Mouse (Mus musculus) heart, embryonic 12.5 days (tissue): ENCODE measurements around the gene Tns3. TPM values are rescaled to one million over a fixed set of nuclear protein-coding genes. Genes with fewer than 3 reads are reported as not detected.

Experiments
- ATAC-seq: fragments of 200-750 bp; cut with Nextera tagmentation; 2 replicates; pipeline ENCODE4 v1.8.0; 2017; ENCODE audit warnings: moderate TSS enrichment, moderate library complexity; ENCODE audit not compliant: insufficient number of reproducible peaks, low FRiP score
- H3K27ac ChIP-seq: fragments of 300-500 bp; sonication (generic); 2 replicates; pipeline ENCODE4 v1.5.1; 2016; ENCODE audit warnings: mild to moderate bottlenecking, moderate library complexity; ENCODE audit not compliant: poor library complexity, severe bottlenecking
- H3K27me3 ChIP-seq: fragments of 300-500 bp; sonication (generic); replicated peaks from 2 replicates; pipeline ENCODE4 v1.6.1; 2016; ENCODE audit warnings: mild to moderate bottlenecking, moderate library complexity
- H3K36me3 ChIP-seq: fragments of 300-500 bp; sonication (generic); 2 replicates; pipeline ENCODE4 v1.6.1; 2016; ENCODE audit warnings: mild to moderate bottlenecking, moderate library complexity
- H3K4me1 ChIP-seq: fragments of 300-500 bp; sonication (generic); replicated peaks from 2 replicates; pipeline ENCODE4 v1.6.1; 2016; ENCODE audit warnings: mild to moderate bottlenecking
- H3K4me2 ChIP-seq: fragments of 300-500 bp; sonication (generic); 2 replicates; pipeline ENCODE4 v1.6.1; 2016; ENCODE audit warnings: mild to moderate bottlenecking, moderate library complexity
- H3K4me3 ChIP-seq: fragments of 300-500 bp; sonication (generic); 2 replicates; pipeline ENCODE4 v1.5.1; 2016; ENCODE audit warnings: mild to moderate bottlenecking
- H3K9ac ChIP-seq: fragments of 300-500 bp; sonication (generic); 2 replicates; pipeline ENCODE4 v1.6.1; 2016; ENCODE audit warnings: mild to moderate bottlenecking, moderate library complexity
- H3K9me3 ChIP-seq: fragments of 300-500 bp; sonication (generic); replicated peaks from 2 replicates; pipeline ENCODE4 v1.6.1; 2016; ENCODE audit warnings: mild to moderate bottlenecking, moderate library complexity
- WGBS: fragments of 180-500 bp; shearing (Covaris S2); methylation state at CpG from one replicate; pipeline ENCODE4 v1.1.7; 2016; 5-methylcytosine and 5-hydroxymethylcytosine counted together
- polyA plus RNA-seq: library from polyadenylated mRNA; unstranded; fragments of >200 nt; fragmentation: Nextera tagmentation; extraction: Ambion mirVana; gene quantifications from 2 replicates; pipeline ENCODE4 v1.2.1, GENCODE M21; 2016

Tns3 gene
- polyA plus RNA-seq, 1 experiment from 2014 or later: 16.7 TPM

DNA sequence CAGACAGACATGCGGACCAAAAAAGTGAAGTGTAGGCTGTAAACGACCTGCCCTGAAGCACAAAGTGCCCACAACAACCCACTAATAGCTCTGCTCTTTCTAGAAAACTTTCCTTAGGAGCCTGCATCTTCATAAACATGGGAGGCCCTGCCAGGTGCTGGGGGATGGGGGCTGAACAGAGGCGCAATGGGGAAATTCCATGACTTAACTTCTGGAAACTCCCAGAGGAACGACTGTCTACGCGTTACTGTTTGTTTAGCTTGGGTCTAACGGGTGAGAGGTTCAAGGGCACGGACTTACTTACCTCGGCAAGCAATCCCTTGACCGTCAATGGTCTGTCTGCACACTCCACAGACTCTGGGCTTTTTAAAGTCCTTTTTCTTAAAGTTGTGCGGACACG, 48.9 kb downstream of the Tns3 start:
- Histone ChIP-seq H3K36me3 (peaks cover 5% of the 10 kb centered on the region; the same call in 1 of the 2 replicates), H3K27me3 (no peaks in the 10 kb centered on the region), H3K4me2 (no peak overlapping the region), H3K27ac (no peak overlapping the region), H3K9me3 (no peaks in the 10 kb centered on the region), H3K4me3 (no peak overlapping the region), H3K9ac (no peak overlapping the region), H3K4me1 (peaks cover 20% of the 10 kb centered on the region)
- no peak for ATAC-seq
- 68% methylated on average over 12 of the region's 12 CpGs for WGBS

DNA sequence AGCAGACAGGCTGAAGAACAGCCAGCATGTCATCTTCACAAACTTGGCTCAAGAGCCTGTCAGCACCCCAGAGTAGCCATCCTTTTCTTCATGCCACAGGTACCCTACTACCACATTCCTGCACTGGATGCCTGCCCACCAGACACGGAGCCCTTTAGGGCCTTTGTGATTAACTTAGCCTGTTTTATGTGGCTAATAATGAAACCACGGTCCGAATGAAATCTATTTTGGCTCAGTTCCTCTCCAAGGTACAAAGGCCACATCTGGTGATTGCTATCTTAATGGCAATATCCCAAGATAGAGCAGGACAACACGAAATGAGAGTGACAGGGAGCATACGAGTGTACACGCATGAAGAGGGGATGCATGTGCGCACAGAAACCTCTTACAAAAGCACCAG, 53.9 kb downstream of the Tns3 start:
- Histone ChIP-seq H3K4me2 (no peak overlapping the region), H3K27ac (no peak overlapping the region), H3K4me3 (no peak overlapping the region), H3K9me3 (no peaks in the 10 kb centered on the region; the same call in 1 of the 2 replicates), H3K4me1 (peaks cover 24% of the 10 kb centered on the region), H3K36me3 (peaks cover 9% of the 10 kb centered on the region; the same call in 1 of the 2 replicates), H3K27me3 (no peaks in the 10 kb centered on the region), H3K9ac (no peak overlapping the region)
- 63% methylated on average over 7 of the region's 7 CpGs for WGBS
- no peak for ATAC-seq

- peaks cover 11% of the 10 kb centered on the region; the same call in 1 of the 2 replicates for H3K36me3 ChIP-seq
- H3K4me1 ChIP-seq: peaks cover 24% of the 10 kb centered on the region
- no peak overlapping the region for H3K4me3 ChIP-seq
- no peak overlapping the region for H3K4me2 ChIP-seq
- H3K27ac ChIP-seq: no peak overlapping the region
- WGBS: 79% methylated on average over 12 of the region's 12 CpGs
- no peak for ATAC-seq
- H3K27me3 ChIP-seq: no peaks in the 10 kb centered on the region
- H3K9me3 ChIP-seq: no peaks in the 10 kb centered on the region; the same call in 1 of the 2 replicates
- H3K9ac ChIP-seq: no peak overlapping the region
Observed at GRCm38 (mm10) chr11:8609873-8610272, 54.5 kb downstream of the Tns3 start.

DNA sequence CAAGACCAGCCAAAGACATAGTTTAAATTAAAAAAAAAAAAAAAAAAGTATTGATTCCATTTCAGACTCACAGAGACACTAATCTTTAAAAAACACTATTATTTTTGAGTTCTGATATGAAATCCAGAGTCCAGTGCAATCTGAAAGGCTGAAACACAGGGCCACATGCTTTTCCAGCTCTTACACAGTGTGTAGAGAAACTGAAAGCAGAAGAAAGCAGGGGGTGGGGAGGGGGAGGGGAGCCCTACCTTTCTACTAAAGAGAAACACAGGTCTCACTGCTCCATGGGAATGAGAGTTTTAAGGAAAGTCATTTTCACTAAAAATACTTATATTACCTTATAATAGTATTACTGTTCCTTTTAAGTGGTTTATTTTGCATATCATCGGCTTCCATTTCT, 57.2 kb downstream of the Tns3 start:
- WGBS: 93% methylated on average over 1 of the region's 1 CpGs
- Histone ChIP-seq H3K4me3 (no peak overlapping the region), H3K4me1 (peaks cover 24% of the 10 kb centered on the region), H3K4me2 (no peak overlapping the region), H3K9me3 (no peaks in the 10 kb centered on the region; the same call in 1 of the 2 replicates), H3K36me3 (0 out of 2 replicates have a peak, but pooled peaks cover 6% of the 10 kb centered on the region), H3K27me3 (no peaks in the 10 kb centered on the region), H3K9ac (no peak overlapping the region), H3K27ac (no peak overlapping the region)
- ATAC-seq: no peak

DNA sequence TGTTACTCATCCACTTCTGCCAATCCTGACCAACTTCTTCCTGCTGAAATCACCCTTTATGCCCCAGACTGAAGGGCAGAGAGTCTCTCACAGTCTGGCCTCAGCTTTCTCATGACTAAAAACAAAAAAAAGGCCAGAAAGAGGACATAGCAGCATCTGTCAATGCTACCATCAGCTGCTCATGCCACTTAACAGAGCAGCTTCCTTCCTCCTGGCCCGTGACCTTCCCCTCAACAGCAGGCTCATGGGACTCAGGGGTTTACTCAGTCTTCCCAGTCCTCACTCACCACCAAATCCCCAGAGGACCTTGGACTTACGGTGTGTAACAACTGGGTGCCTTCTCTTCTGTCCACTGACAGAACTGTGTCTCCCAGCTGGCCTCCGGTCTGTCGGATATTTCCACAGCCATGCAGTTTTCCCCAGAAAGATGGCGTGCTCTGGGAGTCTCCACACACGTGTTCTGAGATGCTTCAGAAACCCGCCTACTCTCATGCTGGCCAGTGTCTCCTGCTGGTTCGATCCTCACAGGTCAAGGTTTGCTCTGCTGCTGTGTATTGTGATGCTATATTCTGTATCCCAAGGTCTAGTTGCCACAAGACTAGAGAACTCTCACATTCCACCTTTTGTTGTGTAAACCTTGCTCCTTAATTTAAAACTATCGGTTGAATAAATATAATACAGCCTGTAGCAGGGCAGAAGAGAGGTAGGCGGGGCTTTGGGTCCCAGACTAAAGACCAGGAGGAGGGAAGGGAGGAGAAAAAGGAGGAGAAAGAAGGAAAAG, 59.4 kb downstream of the Tns3 start:
- no peaks in the 10 kb centered on the region; the same call in 1 of the 2 replicates for H3K9me3 ChIP-seq
- peaks cover 26% of the 10 kb centered on the region for H3K4me1 ChIP-seq
- no peak overlapping the region for H3K9ac ChIP-seq
- no peaks in the 10 kb centered on the region for H3K27me3 ChIP-seq
- no peak overlapping the region for H3K4me3 ChIP-seq
- no peak overlapping the region for H3K4me2 ChIP-seq
- ATAC-seq: no peak
- 80% methylated on average over 10 of the region's 10 CpGs for WGBS
- 0 out of 2 replicates have a peak, but pooled peaks cover 6% of the 10 kb centered on the region for H3K36me3 ChIP-seq
- H3K27ac ChIP-seq: no peak overlapping the region

- Histone ChIP-seq H3K4me2 (no peak overlapping the region), H3K27me3 (no peaks in the 10 kb centered on the region), H3K36me3 (0 out of 2 replicates have a peak, but pooled peaks cover 6% of the 10 kb centered on the region), H3K9me3 (no peaks in the 10 kb centered on the region; the same call in 1 of the 2 replicates), H3K27ac (no peak overlapping the region), H3K9ac (no peak overlapping the region), H3K4me3 (no peak overlapping the region), H3K4me1 (peaks cover 16% of the 10 kb centered on the region)
- 86% methylated on average over 1 of the region's 1 CpGs for WGBS
- no peak for ATAC-seq
Observed at GRCm38 (mm10) chr11:8602606-8603005, 61.7 kb downstream of the Tns3 start.

GRCm38 (mm10) chr11:8601411-8601821, 62.9 kb downstream of the Tns3 start:
- H3K36me3 ChIP-seq: 0 out of 2 replicates have a peak, but pooled peaks cover 6% of the 10 kb centered on the region
- ATAC-seq: no peak

DNA sequence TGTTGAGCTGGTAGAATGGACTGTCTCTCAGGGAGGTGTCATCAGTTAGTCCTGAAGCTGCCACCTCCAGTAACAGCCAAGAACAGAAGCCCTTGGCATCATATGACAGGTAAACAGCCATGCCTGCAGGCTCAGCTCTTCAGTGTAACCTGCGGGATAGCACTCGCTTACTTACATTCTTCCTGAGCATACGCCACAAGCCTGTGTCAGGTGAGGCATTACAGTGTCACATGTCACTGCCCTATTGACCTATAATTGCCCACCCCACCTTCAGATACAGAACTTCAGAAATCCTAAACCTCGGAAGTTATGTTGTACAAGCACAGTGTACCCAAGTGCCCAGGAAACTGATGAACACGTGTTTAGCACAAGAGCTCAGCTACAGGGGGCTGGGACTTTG, 68.7 kb downstream of the Tns3 start:
- Histone ChIP-seq H3K4me2 (no peak overlapping the region), H3K4me3 (no peak overlapping the region), H3K4me1 (peaks cover 18% of the 10 kb centered on the region), H3K27me3 (no peaks in the 10 kb centered on the region), H3K9me3 (no peaks in the 10 kb centered on the region), H3K36me3 (peaks cover 4% of the 10 kb centered on the region), H3K27ac (no peak overlapping the region), H3K9ac (no peak overlapping the region)
- 81% methylated on average over 5 of the region's 5 CpGs for WGBS
- ATAC-seq: no peak

More at GRCm38 (mm10) chr11:8601411-8601821, 62.9 kb downstream of the Tns3 start:
- Histone ChIP-seq H3K4me2 (no peak overlapping the region), H3K27me3 (no peaks in the 10 kb centered on the region), H3K9ac (no peak overlapping the region), H3K4me1 (peaks cover 16% of the 10 kb centered on the region), H3K27ac (no peak overlapping the region), H3K9me3 (no peaks in the 10 kb centered on the region; the same call in 1 of the 2 replicates), H3K4me3 (no peak overlapping the region)
- 70% methylated on average over 7 of the region's 7 CpGs for WGBS

GRCm38 (mm10) chr11:8593172-8593571, 71.2 kb downstream of the Tns3 start:
- H3K4me3 ChIP-seq: no peak overlapping the region
- WGBS: 72% methylated on average over 3 of the region's 3 CpGs
- H3K36me3 ChIP-seq: peaks cover 6% of the 10 kb centered on the region
- no peak overlapping the region for H3K27ac ChIP-seq
- H3K9ac ChIP-seq: no peak overlapping the region
- no peak for ATAC-seq
- no peaks in the 10 kb centered on the region for H3K27me3 ChIP-seq
- no peak overlapping the region for H3K4me2 ChIP-seq
- no peaks in the 10 kb centered on the region for H3K9me3 ChIP-seq
- H3K4me1 ChIP-seq: peaks cover 27% of the 10 kb centered on the region

- no peaks in the 10 kb centered on the region for H3K9me3 ChIP-seq
- H3K4me3 ChIP-seq: no peak overlapping the region
- 48% methylated on average over 5 of the region's 5 CpGs for WGBS
- peak overlapping the region; percentile 33; the same call in 1 of the 2 replicates for H3K27ac ChIP-seq
- peaks cover 6% of the 10 kb centered on the region for H3K36me3 ChIP-seq
- H3K9ac ChIP-seq: no peak overlapping the region
- peak; percentile 71; the same call in 1 of the 2 replicates for ATAC-seq
- no peak overlapping the region for H3K4me2 ChIP-seq
- H3K4me1 ChIP-seq: peaks cover 39% of the 10 kb centered on the region
- H3K27me3 ChIP-seq: no peaks in the 10 kb centered on the region
Observed at GRCm38 (mm10) chr11:8591271-8591670, 73.1 kb downstream of the Tns3 start.

DNA sequence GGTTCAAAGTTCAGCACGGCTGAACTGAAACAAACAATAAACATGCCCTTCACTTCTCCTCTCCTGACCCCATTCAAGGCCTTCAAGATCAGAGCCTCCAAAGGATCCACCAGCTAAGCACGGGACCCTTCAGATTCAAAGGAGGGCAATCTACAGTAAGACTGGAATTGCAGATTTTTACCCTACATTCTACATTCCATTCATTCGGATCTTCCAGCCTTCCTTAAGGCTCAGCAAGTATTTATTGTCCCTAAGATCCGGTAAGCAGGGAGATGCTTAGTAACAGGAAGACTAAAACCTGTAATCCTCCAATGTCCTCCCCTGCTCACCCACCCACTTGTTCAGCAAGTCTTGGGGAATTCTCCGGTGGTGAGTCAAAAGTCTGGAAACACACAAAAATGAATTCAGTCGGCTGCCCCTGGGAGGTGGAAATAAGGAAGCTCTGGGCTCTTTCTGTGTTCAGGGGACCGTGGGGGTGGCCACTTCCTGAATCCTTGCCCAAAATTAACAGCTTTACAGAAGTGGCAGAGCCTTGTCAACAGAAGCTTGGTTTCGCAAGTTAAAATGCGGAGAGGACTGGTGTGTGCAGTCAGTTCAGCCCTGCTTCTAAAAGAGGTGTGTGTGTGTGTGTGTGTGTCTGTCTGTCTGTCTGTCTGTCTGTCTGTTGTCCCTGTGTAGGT, 75.0 kb downstream of the Tns3 start:
- no peaks in the 10 kb centered on the region for H3K27me3 ChIP-seq
- no peak overlapping the region for H3K9ac ChIP-seq
- peaks cover 58% of the 10 kb centered on the region for H3K4me1 ChIP-seq
- H3K9me3 ChIP-seq: no peaks in the 10 kb centered on the region
- ATAC-seq: no peak
- 0 out of 2 replicates have a peak overlapping the region, but pooled peaks have one; percentile 15 for H3K27ac ChIP-seq
- no peak overlapping the region for H3K4me2 ChIP-seq
- WGBS: 53% methylated on average over 9 of the region's 9 CpGs
- peaks cover 3% of the 10 kb centered on the region; the same call in 1 of the 2 replicates for H3K36me3 ChIP-seq
- H3K4me3 ChIP-seq: no peak overlapping the region
